Mouse (Mus musculus): ENCODE measurements at regions not wholly inside any gene's neighbourhood (a gene's known extent, or its start where the extent isn't known, plus 50 kb on each side); places are given as distances from the start of the nearest gene placed in this dataset.
A peak's percentile ranks its signal among the peaks of the same experiment; 100 is the strongest.

- H3K4me3 ChIP-seq (ENCODE audit: control insufficient read depth, low read depth, low read length) = no peak overlapping the region
- H3K4me1 ChIP-seq (ENCODE audit: control insufficient read depth, insufficient read depth, low read length) = no peaks in the 10 kb centered on the region
- no peaks in the 10 kb centered on the region for H3K36me3 ChIP-seq (ENCODE audit: control insufficient read depth, insufficient read depth, low read length)
- no peak overlapping the region for H3K27ac ChIP-seq (ENCODE audit: control insufficient read depth, insufficient read depth, low read depth, low read length)
- no peaks in the 10 kb centered on the region for H3K27me3 ChIP-seq (ENCODE audit: control insufficient read depth, insufficient read depth, low read length)
- no peak for TF ChIP-seq CTCF (IDR thresholded peaks at IDR 0.05; ENCODE audit: control insufficient read depth, insufficient read depth, insufficient replicate concordance, low read depth, low read length)
- TF ChIP-seq POLR2A (IDR thresholded peaks at IDR 0.05; ENCODE audit: control insufficient read depth, low read depth, low read length) = no peak
Observed at GRCm38 (mm10) chr13:92973791-92974190, 129.2 kb downstream of the Mtx3 start.

GRCm38 (mm10) chr13:92986719-92987553 is 142.4 kb downstream of the Mtx3 start:
- no peaks in the 10 kb centered on the region for H3K27me3 ChIP-seq (ENCODE audit: control insufficient read depth, insufficient read depth, low read length)
- peaks cover 3% of the 10 kb centered on the region; the same call in 1 of the 2 replicates for H3K4me1 ChIP-seq (ENCODE audit: control insufficient read depth, insufficient read depth, low read length)
- H3K4me3 ChIP-seq (ENCODE audit: control insufficient read depth, low read depth, low read length) = no peak overlapping the region; the same call in 1 of the 2 replicates
- no peak overlapping the region for H3K27ac ChIP-seq (ENCODE audit: control insufficient read depth, insufficient read depth, low read depth, low read length)
- peak; percentile 97 for TF ChIP-seq CTCF (IDR thresholded peaks at IDR 0.05; ENCODE audit: control insufficient read depth, insufficient read depth, insufficient replicate concordance, low read depth, low read length)
- TF ChIP-seq POLR2A (IDR thresholded peaks at IDR 0.05; ENCODE audit: control insufficient read depth, low read depth, low read length) = no peak
- H3K36me3 ChIP-seq (ENCODE audit: control insufficient read depth, insufficient read depth, low read length) = no peaks in the 10 kb centered on the region

- H3K27ac ChIP-seq (ENCODE audit: control insufficient read depth, insufficient read depth, low read depth, low read length) = no peak overlapping the region
- H3K4me3 ChIP-seq (ENCODE audit: control insufficient read depth, low read depth, low read length) = no peak overlapping the region
- no peaks in the 10 kb centered on the region for H3K27me3 ChIP-seq (ENCODE audit: control insufficient read depth, insufficient read depth, low read length)
- H3K36me3 ChIP-seq (ENCODE audit: control insufficient read depth, insufficient read depth, low read length) = no peaks in the 10 kb centered on the region
- TF ChIP-seq CTCF (IDR thresholded peaks at IDR 0.05; ENCODE audit: control insufficient read depth, insufficient read depth, insufficient replicate concordance, low read depth, low read length) (no peak), POLR2A (IDR thresholded peaks at IDR 0.05; ENCODE audit: control insufficient read depth, low read depth, low read length) (no peak)
- H3K4me1 ChIP-seq (ENCODE audit: control insufficient read depth, insufficient read depth, low read length) = peaks cover 3% of the 10 kb centered on the region; the same call in 1 of the 2 replicates
Observed at GRCm38 (mm10) chr13:92987691-92988090, 143.1 kb downstream of the Mtx3 start.

GRCm38 (mm10) chr13:92988600-92988999 is 144.0 kb downstream of the Mtx3 start:
- no peaks in the 10 kb centered on the region for H3K27me3 ChIP-seq (ENCODE audit: control insufficient read depth, insufficient read depth, low read length)
- no peaks in the 10 kb centered on the region for H3K36me3 ChIP-seq (ENCODE audit: control insufficient read depth, insufficient read depth, low read length)
- peaks cover 3% of the 10 kb centered on the region; the same call in 1 of the 2 replicates for H3K4me1 ChIP-seq (ENCODE audit: control insufficient read depth, insufficient read depth, low read length)
- H3K4me3 ChIP-seq (ENCODE audit: control insufficient read depth, low read depth, low read length) = no peak overlapping the region
- TF ChIP-seq CTCF (IDR thresholded peaks at IDR 0.05; ENCODE audit: control insufficient read depth, insufficient read depth, insufficient replicate concordance, low read depth, low read length) (no peak), POLR2A (IDR thresholded peaks at IDR 0.05; ENCODE audit: control insufficient read depth, low read depth, low read length) (no peak)
- no peak overlapping the region for H3K27ac ChIP-seq (ENCODE audit: control insufficient read depth, insufficient read depth, low read depth, low read length)

GRCm38 (mm10) chr13:92990316-92991206 is 146.0 kb downstream of the Mtx3 start:
- TF ChIP-seq POLR2A (IDR thresholded peaks at IDR 0.05; ENCODE audit: control insufficient read depth, low read depth, low read length) (no peak), CTCF (IDR thresholded peaks at IDR 0.05; ENCODE audit: control insufficient read depth, insufficient read depth, insufficient replicate concordance, low read depth, low read length) (no peak)
- Histone ChIP-seq H3K27ac (ENCODE audit: control insufficient read depth, insufficient read depth, low read depth, low read length) (no peak overlapping the region), H3K4me1 (ENCODE audit: control insufficient read depth, insufficient read depth, low read length) (peaks cover 3% of the 10 kb centered on the region; the same call in 1 of the 2 replicates), H3K4me3 (ENCODE audit: control insufficient read depth, low read depth, low read length) (no peak overlapping the region), H3K36me3 (ENCODE audit: control insufficient read depth, insufficient read depth, low read length) (no peaks in the 10 kb centered on the region), H3K27me3 (ENCODE audit: control insufficient read depth, insufficient read depth, low read length) (no peaks in the 10 kb centered on the region)
